Mouse (Mus musculus) left cerebral cortex, postnatal 4 days (tissue): ENCODE data around the gene Adss. TPM values are rescaled to one million over a fixed set of nuclear protein-coding genes. Genes with fewer than 3 reads are reported as not detected.

ENCODE experiments used
- DNase-seq: peaks from one replicate; pipeline ENCODE4 v3.0.0-alpha.2; 2022
- intact Hi-C: fragments of 180-260 bp; cut with DNase I; formaldehyde crosslinking; loops from one replicate; pipeline ENCODE4 v1.15.1; 2025
- total RNA-seq, 2 experiments: library from RNA; stranded (reverse); gene quantifications; 2 replicates each; pipeline ENCODE4 v1.2.3; 2021

Adss gene
- total RNA-seq, 2 experiments from 2014 or later: 115 to 121 TPM

DNA sequence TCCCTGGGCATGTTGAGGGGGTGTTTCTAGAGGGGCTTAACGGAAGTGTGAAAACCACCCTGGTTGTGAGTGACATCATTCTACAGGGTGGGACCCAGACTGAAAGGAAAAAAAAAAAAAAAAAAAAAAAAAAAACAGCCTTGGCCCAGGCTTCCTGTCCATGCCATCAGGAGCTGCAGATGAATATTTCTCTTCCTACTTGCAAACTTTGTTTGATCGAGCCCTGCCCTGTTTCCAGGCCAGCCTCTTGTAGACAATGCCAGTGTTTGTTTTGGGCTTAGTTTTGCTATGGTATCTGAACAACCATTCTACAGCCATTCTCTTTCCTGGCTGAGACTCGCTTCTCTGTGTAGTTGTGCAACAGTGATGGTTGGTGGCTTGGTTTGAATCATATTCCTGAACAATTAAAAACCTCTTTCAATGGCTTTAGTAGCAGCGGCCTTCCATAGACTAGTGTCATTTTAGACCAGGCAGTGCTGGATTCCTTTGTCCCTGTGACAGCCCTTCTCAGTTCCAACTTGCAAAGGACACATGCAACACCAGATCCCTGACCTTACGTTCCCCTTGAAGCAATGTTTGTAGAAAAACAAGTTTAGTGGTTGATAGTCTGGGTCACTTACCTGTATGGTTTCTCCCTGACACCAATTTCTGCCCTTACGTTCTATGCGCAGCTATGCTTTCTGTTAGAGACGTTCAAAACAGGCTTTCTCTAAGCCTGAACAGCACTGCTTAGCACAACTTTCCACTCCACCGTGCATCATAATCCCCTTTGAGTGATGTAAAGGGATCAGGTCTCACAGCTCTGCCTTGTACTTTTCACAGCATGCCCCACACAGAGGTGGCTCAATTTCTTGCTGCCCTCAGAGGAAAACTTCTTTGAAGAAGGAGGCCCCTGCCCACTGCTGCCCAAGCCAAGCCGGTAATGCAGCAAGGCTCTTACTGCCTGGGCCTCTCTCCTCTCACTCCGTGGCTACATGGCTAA lies 67.0 kb downstream of the Adss start, which contains the start of gene 1700016C15Rik:
Gene 1700016C15Rik, plus strand, starts transcription at position 772 of the 982 bp plus-strand sequence.
- DNase-seq: no peak
- intact Hi-C loops: no loop called here

DNA sequence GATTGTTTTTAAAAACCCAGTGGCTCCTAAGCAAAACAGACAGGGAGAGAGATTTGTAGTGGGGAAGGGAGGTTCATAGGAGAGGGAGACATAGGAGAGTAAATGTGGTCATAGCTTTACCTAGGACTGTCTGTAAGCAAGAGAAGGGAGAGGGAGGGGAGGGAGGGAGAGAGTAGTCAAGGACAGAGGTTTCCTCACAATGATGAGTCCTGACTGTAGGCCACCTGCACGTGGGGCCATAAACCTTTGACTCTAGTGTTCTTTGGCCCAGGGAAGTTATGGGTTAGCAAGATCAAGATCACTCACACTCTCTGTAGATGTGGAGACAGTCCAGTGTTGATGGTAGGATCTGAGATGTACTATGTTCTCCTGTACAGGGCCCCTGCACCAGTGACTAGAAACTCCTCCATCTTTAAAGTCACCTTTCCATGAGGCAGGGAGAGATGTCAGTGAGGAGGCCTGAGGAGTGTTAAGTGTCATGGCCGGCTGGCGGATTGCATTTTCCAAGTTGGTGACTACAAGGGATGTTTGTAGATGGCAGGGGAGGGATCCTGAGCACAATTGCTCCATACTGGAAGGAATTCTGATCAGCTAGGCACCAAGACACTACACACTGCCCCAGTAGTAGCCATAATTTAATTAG lies 68.3 kb downstream of the Adss start:
- intact Hi-C loops: no loop called here
- no peak for DNase-seq

DNA sequence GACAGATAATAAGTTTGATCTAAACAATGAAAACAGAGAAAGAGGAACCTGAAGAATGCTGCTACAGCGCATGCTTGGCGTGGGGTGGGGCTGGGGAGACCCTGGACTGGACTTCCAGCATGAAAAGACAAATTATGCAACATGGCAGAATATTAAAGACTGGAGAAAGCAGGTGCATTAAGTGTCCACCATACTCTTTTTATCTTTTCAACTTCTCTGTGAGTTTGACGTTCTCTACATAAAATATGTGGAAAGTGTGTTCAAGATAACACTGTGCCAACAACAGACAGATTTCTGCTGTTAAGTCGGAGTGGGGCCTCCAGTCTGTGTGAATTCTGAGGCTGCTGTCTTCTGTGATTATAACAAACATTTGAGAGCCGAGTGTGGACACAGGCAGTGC lies 69.4 kb downstream of the Adss start:
- intact Hi-C loops: no loop called here
- DNase-seq: no peak

DNA sequence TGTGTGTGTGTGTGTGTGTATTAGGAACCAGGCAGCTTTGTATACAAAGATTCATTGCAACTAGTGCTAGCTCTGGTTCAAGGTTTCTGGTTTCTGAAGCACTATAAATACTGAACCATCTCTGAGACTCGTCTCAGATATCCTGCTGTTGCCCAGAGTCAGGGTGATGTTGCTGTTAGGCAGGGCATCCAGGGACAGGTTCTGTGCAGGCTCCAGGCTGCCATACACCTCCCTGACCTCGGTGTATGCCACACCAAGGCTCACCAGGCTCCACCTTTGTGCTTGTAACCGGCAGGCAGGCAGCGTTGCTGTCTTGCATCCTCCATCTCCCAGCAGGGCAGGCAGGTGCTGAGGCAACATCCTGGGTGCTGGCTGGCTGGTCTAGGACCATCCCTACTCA lies 72.5 kb downstream of the Adss start:
- intact Hi-C loops: no loop called here
- DNase-seq: no peak

DNA sequence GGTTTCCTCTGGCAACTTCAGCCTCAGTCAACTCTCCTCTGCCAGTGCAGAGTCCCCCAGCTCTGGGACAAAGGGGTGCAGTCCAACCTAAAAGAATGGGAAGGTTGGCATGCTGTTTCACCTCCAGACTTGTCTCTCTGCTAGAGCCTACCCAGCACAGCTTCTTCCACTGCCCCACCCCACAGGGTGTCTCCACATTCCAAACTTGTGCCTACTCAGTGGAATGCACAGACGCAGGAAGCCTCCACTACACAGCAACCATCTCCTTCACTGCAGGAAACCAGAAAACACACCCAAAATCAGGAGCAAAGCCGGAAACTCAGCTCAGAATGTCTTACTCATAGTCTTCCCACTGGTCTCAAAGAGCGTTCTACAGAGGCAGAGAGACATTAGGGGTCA lies 77.3 kb downstream of the Adss start:
- no peak for DNase-seq
- intact Hi-C loops: no loop called here

DNA sequence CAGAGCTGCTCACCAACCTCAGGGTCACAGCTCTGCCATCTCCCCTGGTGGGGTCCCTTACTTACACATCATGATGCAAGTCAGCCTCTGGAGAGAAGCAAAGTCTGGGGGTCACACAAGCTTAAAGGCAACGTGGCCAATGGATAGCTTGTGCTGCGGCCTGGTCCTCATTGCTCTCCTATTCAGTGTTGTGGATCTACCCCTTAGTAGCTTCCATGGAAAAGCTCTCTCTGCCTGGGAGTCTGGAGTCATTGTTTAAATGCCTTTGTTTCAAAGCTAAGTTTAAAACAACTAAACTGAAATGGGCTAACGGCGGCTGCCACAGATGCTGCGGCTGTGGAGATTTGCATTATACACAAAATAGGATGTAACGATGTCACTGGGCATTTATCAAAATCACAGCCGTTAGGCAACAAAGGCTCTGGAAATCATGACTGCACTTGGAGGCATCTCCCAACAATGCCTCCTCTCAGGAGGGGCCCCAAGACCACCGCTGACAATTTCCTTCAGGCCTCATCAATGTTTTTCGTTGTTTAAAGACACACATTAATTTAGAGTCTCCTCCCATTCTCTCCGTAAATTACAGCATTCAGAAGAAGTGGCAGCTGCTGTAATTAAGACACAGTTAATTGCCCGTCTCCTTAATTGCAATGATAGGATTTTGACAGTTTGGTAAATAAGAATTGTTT lies 77.8 kb downstream of the Adss start:
- DNase-seq: no peak
- intact Hi-C loops: no loop called here

DNA sequence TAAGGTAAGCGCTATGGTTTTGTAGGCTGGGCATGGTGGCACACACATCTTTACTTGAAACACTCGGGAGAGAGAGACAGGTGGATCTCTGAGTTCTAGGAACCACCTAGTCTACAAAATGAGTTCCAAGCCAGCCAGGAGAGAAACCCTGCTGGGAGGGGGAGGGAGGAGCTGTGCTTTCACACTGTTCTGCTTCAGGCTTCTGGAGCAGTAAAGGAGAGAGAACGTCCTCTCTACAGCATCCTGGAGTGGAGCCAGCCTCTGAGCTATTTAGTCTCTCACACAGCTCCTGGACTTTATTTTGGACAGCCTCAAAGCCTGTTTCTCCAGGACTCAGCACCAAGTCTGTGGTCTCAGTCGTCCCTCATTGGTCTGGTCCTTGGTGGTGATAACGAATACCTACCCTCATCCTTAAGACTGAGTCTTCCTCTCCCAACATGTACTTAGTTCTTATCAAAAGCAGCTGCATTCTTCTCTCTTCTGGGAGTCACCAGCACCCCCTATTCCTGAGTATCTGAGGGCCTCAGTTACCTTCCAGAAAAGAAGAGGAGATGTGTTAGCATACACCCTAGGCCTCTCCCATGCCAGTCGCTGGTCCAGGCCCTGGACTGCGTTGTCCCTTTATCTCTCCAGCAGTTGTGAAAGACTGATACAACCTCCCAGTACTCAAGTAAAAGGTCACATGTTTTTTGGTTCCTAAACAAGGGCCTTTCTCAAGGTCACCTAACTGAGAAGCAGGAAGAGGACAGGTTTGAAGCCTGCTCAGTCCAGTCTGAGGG lies 79.1 kb downstream of the Adss start:
- intact Hi-C loops: no loop called here
- no peak for DNase-seq

DNA sequence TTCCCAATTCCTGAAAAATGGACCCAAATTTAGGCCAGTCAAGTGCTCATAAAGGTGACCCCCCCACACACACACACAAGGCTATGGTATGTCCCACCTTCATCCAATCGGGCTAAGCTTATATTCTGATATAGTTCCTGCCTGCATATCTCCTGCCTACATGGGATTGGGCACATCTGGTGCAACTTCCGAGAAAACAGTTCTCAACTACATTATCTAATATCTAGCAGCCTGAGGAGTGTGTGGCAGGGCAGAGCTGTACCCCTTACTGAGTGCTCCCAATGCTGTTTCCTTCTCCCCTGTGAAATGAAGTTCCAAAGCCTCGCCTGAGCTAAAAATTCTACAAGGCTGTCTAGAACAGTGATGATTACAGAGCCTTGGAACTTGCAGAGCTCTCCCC lies 79.9 kb downstream of the Adss start:
- no peak for DNase-seq
- intact Hi-C loops: no loop called here

DNA sequence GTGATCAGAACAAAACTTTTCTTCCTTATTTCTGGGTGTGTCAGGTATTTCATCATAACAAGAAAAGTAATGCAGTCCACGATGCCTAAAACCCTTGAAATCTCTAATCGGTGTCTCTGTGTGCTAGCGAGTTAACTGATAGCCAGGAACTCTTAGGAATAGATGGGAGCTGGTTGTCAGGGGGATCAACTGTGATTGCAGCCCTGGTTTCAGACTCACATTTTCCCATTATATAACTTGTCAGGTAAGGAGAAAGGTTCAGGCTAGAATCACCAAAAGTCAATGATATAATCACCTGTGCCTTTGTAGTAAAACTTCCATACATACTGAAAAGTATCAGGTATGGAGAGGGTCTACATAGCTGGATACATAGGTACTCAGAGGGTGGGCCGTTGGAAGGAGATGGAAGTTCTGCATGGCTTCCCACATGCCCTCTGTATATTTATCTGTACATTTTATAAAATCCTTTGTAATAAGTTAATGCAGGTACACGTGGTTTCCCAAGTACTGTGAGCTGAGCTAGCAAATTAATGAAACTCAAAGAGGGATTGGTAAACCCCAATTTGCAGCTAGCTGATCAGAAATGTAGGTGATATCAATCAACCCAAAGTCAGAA lies 81.8 kb downstream of the Adss start:
- DNase-seq: no peak
- intact Hi-C loops: no loop called here

DNA sequence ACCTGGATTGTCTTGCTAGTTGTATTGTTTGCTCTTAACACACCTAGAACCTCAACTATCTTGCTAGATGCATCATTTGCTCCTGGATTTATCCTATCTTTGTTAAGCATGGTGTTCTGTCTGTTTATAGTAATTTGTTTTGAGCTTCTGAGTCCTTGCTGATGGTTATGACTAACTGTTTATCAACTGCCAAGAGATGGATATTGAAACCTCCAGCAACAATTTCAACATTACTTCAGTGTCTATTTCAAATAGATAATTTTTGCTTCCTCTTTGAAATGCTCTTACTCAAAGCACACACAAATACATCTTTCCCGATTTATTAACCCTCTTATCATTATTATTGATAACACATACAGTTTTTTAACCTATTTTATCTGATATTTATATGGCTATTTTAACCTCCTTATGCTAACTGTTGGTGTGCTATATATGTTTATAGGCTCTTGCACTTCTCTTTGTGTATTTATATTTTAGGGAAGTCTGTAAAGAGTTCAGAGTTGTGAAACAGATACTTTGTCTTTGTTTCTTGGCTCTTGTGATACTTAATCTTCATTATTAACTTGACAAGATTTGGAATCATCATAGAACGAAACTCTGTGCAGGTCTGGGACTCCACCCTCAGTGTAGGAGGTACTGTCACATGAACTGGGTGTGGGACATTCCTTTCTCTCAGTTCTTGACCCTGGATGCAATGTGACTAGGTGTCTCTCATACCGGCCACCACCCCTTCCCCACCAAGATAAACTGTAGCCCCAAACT lies 82.5 kb downstream of the Adss start:
- DNase-seq: no peak
- intact Hi-C loops: no loop called here

Other genes starting within 250 kb of the Adss start
- not detected for gene 1700016C15Rik, start 66.7 kb downstream of the Adss start, total RNA-seq
- 1 to 10 TPM in 1 of 2 experiments, under 1 TPM in 1; 0.70 to 1.3 TPM for gene Catspere2, start 186.9 kb upstream of the Adss start, total RNA-seq